ENCODE assay signal across 10 mouse cellular contexts in genomic region chr4:118991797-118992196, GRCm38 (mm10). TPM values are rescaled to one million over a fixed set of nuclear protein-coding genes. Genes with fewer than 3 reads are reported as not detected.
DNase-seq lines count a peak whose midpoint lies in the region; ATAC-seq and TF ChIP-seq lines count a peak whose summit lies in the region.
"Had no signal": no experiment of that assay in that cellular context is flagged by ENCODE, and none has a peak within 500 bp of the region (broad histone marks: within the 10 kb centered on the region; RNA-seq: fewer than 3 reads in every experiment).

No protein-coding gene starts in this region.

- no peak for TF ChIP-seq POLR2A in lung, adult 2 months (IDR thresholded peaks at IDR 0.05; ENCODE audit: borderline replicate concordance, extremely low read depth, low read depth, low read length)
- no peak for TF ChIP-seq POLR2A in cortical plate, adult 2 months (IDR thresholded peaks at IDR 0.05; ENCODE audit: extremely low read depth, insufficient read depth, low read length)

- peak; percentile 75 for DNase-seq in embryo, embryonic 10 days (ENCODE audit: low spot score)
- no peak for DNase-seq in embryo, embryonic 9.5 days (ENCODE audit: extremely low spot score)
- no peak for DNase-seq in lung, adult 2 months
- DNase-seq in lung, postnatal 14 days: no peak
- DNase-seq in testis, postnatal 10 days (ENCODE audit: low spot score): no peak

- no peak overlapping the region for H3K27ac ChIP-seq in cortical plate, adult 2 months (ENCODE audit: insufficient read depth, low read length)

- H3K4me1 ChIP-seq in lung, adult 2 months (ENCODE audit: control insufficient read depth, insufficient read depth, low read length): no peaks in the 10 kb centered on the region
- H3K4me1 ChIP-seq in cortical plate, adult 2 months (ENCODE audit: control insufficient read depth, insufficient read depth, low read length): no peaks in the 10 kb centered on the region

- WGBS in lung, adult 2 months: 36% methylated on average over 4 of the region's 4 CpGs

- peak; percentile 83 for ATAC-seq in megakaryocyte progenitor cell, adult 5-6 weeks (replicated peaks; ENCODE audit: poor library complexity)
- no peak for ATAC-seq in cerebellum, adult (ENCODE audit: insufficient number of reproducible peaks, low FRiP score, low TSS enrichment)

- TF ChIP-seq CTCF in lung, adult 2 months (IDR thresholded peaks at IDR 0.05; ENCODE audit: insufficient read depth, low read length): 0 out of 2 replicates have a peak, but pooled peaks have one; percentile 26
- peak; percentile 36; the same call in 1 of the 2 replicates for TF ChIP-seq CTCF in cortical plate, adult 2 months (IDR thresholded peaks at IDR 0.05; ENCODE audit: extremely low read depth, insufficient read depth, low read length)

- no peak overlapping the region for H3K4me3 ChIP-seq in lung, adult 2 months (replicated peaks; ENCODE audit: extremely low read depth, low read depth, low read length)
- no peak overlapping the region for H3K4me3 ChIP-seq in cortical plate, adult 2 months (ENCODE audit: insufficient read depth, low read length)

RNA-seq across cellular contexts. Expression of gene Lao1, which starts 30.4 kb away (rescaled TPM):
- polyA plus RNA-seq in lung, adult 2 months (2012; rRNA removed): not detected in 2 replicates
- polyA plus RNA-seq in cortical plate, adult 2 months (2012; rRNA removed): 0.10 and 0.17 TPM in 2 replicates
- not detected in 2 replicates for total RNA-seq in megakaryocyte progenitor cell, adult 5-6 weeks (2015)
- total RNA-seq in megakaryocyte progenitor cell, adult 5-6 weeks (2017): not detected in 2 replicates
- polyA plus RNA-seq: stomach, embryonic 14.5 days had no signal

RNA-seq across cellular contexts. Expression of gene Olfr1328, which starts 53.4 kb away (rescaled TPM):
- not detected in 2 replicates for polyA plus RNA-seq in lung, adult 2 months (2012; rRNA removed)
- not detected in 2 replicates for polyA plus RNA-seq in cortical plate, adult 2 months (2012; rRNA removed)
- total RNA-seq in megakaryocyte progenitor cell, adult 5-6 weeks (2015): 0.02 TPM in 1 of 2 replicates, not detected in the other
- total RNA-seq in megakaryocyte progenitor cell, adult 5-6 weeks (2017): not detected in 2 replicates
- polyA plus RNA-seq: large intestine, adult 2 months; stomach, embryonic 14.5 days had no signal
